Mouse (Mus musculus) heart, adult 2 months (tissue): ENCODE measurements around the gene Car9.

Source experiments
- CTCF ChIP-seq: fragments of 200-600 bp; IDR thresholded peaks from 2 replicates; pipeline ENCODE4 v1.8.1; 2022; ENCODE audit warnings: antibody characterized with exemption, mild to moderate bottlenecking, moderate library complexity
- POLR2A ChIP-seq: fragments of 200-500 bp; IDR thresholded peaks from 2 replicates; pipeline ENCODE4 v1.6.1; 2011; ENCODE audit warnings: mild to moderate bottlenecking, low read depth, low read length, control low read depth; ENCODE audit not compliant: insufficient read depth

DNA sequence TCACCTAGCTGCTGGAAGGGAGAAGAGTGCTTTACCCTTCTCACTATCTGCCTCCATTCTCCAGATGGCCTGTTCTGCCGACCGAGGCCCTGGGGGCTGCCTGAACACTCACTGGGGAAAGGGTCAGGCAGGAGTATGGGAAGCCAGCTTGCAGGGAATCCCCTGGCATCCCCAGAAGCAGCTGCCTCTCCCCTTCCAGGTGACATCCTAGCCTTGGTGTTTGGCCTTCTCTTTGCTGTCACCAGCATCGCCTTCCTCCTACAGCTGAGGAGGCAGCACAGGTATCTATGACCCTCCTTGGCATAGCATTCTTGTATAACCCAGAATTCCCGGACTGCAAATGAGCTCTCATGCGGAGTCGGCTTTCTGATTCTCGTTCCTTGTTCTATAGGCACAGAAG, 5.9 kb downstream of the Car9 start:
- no peak for TF ChIP-seq POLR2A
- TF ChIP-seq CTCF: no peak
